Mouse (Mus musculus) left cerebral cortex, postnatal 14 days (tissue): Measurements from ENCODE around the gene Serpinb9c. TPM values are rescaled to one million over a fixed set of nuclear protein-coding genes. Genes with fewer than 3 reads are reported as not detected.
"Not testable (repeated sequence)": the region's sequence is repeated elsewhere in the genome, so short reads cannot be mapped to it uniquely, and the experiment has no call there.

Experiments used
- DNase-seq, 2 experiments: peaks; one replicate each; pipeline ENCODE4 v3.0.0; 2021 to 2022; ENCODE audit warnings: low spot score in 2 of 2, mixed read lengths in 1 of 2
- intact Hi-C: fragments of 180-260 bp; cut with DNase I; formaldehyde crosslinking; loops from one replicate; pipeline ENCODE4 v1.15.1; 2025
- long read RNA-seq, 2 experiments: library from polyadenylated mRNA; stranded (forward); transcript quantifications; one replicate each; pipeline ENCODE4 v2.0.0; 2021
- total RNA-seq, 2 experiments: library from RNA; stranded (reverse); gene quantifications; 2 replicates each; pipeline ENCODE4 v1.2.3; 2021

The Serpinb9c gene
- not detected for total RNA-seq
- long read RNA-seq, experiment 1: 0 reads
- long read RNA-seq, experiment 2: 0 reads

- no peak for DNase-seq
- intact Hi-C loops: no loop called here
Measured at GRCm38 (mm10) chr13:33159642-33160041, at the start of gene Serpinb9c. TSS of gene Serpinb9c (minus strand) at chr13:33159742.

- intact Hi-C loops: no loop called here
- no peak for DNase-seq
Measured at GRCm38 (mm10) chr13:33199740-33200139, 40.2 kb upstream of the Serpinb9c start.

- intact Hi-C loops: no loop called here
- DNase-seq: no peak
Measured at GRCm38 (mm10) chr13:33192659-33193058, 33.1 kb upstream of the Serpinb9c start, which contains the start of gene Serpinb9d. TSS of gene Serpinb9d (plus strand) at chr13:33192959.

GRCm38 (mm10) chr13:33190486-33190885 lies 30.9 kb upstream of the Serpinb9c start:
- DNase-seq, intact Hi-C loops: not testable (repeated sequence)

- intact Hi-C loops: no loop called here
- DNase-seq: no peak
Measured at GRCm38 (mm10) chr13:33141435-33141834, 18.1 kb downstream of the Serpinb9c start.

- intact Hi-C loops: no loop called here
- DNase-seq: no peak
Measured at GRCm38 (mm10) chr13:33137717-33138116, 21.8 kb downstream of the Serpinb9c start.

GRCm38 (mm10) chr13:33113054-33113453 lies 46.5 kb downstream of the Serpinb9c start:
- intact Hi-C loops: no loop called here
- DNase-seq: no peak

GRCm38 (mm10) chr13:33105626-33106025 lies 53.9 kb downstream of the Serpinb9c start:
- intact Hi-C loops: no loop called here
- DNase-seq: no peak

Other genes starting within 250 kb of the Serpinb9c start
- gene Serpinb6b, start 194.5 kb downstream of the Serpinb9c start, total RNA-seq: 1 to 10 TPM; 2.3 to 3.7 TPM
- gene Serpinb9, start 156.5 kb downstream of the Serpinb9c start, total RNA-seq: 1 to 10 TPM; 3.3 to 3.9 TPM
- gene Serpinb9b, start 132.3 kb downstream of the Serpinb9c start, total RNA-seq: not detected
- 1 to 10 TPM in 1 of 2 experiments, under 1 TPM in 1; 0.81 to 1.0 TPM for gene Serpinb1b, start 81.2 kb downstream of the Serpinb9c start, total RNA-seq
- not detected for gene Serpinb9d, start 33.2 kb upstream of the Serpinb9c start, total RNA-seq
- not detected for gene Serpinb9e, start 89.9 kb upstream of the Serpinb9c start, total RNA-seq
- not detected for gene Serpinb9f, start 164.3 kb upstream of the Serpinb9c start, total RNA-seq
- gene Gm11397, start 236.0 kb upstream of the Serpinb9c start, total RNA-seq: not detected